Mouse (Mus musculus) cortical plate, adult 2 months (tissue): ENCODE measurements at regions not wholly inside any gene's neighbourhood (a gene's known extent, or its start where the extent isn't known, plus 50 kb on each side); places are given as distances from the start of the nearest gene placed in this dataset.

Experiments used
- H3K27ac ChIP-seq: fragments of 200-500 bp; 2 replicates; pipeline ENCODE4 v1.5.1; 2012; ENCODE audit warnings: low read length, control low read depth, inconsistent platforms; ENCODE audit not compliant: insufficient read depth
- H3K4me1 ChIP-seq: fragments of 200-500 bp; 2 replicates; pipeline ENCODE4 v1.6.1; 2011; ENCODE audit warnings: low read length; ENCODE audit not compliant: control insufficient read depth, insufficient read depth
- H3K4me3 ChIP-seq: fragments of 200-500 bp; 2 replicates; pipeline ENCODE4 v1.5.1; 2011; ENCODE audit warnings: mild to moderate bottlenecking, low read length, control low read depth; ENCODE audit not compliant: insufficient read depth
- CTCF ChIP-seq: fragments of 200-500 bp; IDR thresholded peaks from 2 replicates; pipeline ENCODE4 v1.5.1; 2011; ENCODE audit warnings: mild to moderate bottlenecking, control low read depth, low read length; ENCODE audit not compliant: insufficient read depth; ENCODE audit errors: extremely low read depth
- POLR2A ChIP-seq: fragments of 200-500 bp; IDR thresholded peaks from 2 replicates; pipeline ENCODE4 v1.6.1; 2011; ENCODE audit warnings: mild to moderate bottlenecking, low read length, control low read depth; ENCODE audit not compliant: insufficient read depth; ENCODE audit errors: extremely low read depth

DNA sequence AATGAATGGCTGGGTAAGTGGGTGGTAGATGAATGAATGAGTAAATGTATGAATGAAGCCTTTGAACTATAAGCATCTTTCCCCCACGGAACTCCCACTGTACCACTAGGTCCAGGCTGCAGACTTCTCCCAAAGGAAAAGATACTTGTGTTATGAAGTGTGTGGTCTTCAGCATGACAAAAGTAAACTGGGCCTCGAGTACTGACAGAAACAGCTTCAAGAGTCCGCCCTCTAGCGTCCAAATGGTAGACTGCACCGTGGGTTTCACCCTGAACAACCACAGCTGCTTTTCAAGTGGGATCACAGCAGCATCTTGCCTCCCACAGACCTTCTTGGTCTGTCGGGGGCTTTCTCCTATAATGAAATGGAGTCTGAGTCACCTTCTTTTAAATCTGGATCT is 54.7 kb upstream of the Ankrd34c start:
- TF ChIP-seq CTCF (peak; percentile 87), POLR2A (no peak)
- Histone ChIP-seq H3K27ac (no peak overlapping the region), H3K4me1 (no peaks in the 10 kb centered on the region), H3K4me3 (no peak overlapping the region)

DNA sequence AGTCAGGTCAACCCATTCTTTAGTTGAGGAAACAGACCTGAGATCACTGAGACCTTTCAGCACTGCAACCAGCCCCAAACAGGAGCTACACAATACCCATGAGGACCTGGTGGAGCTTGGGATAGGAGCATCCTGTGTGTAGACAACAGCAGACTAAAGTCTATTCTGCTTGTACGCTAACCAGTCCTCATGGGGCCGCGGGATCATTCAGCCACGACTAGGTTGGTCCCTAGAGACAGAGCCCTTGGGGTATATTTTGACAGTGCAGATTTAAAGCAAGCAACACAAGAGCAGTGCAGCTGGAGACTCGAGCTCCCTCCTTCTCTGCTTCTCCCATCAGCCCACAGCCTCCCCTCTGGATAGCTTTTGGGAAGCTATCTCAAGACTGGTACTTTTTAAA is 51.7 kb upstream of the Ankrd34c start:
- TF ChIP-seq CTCF, result no peak
- no peak for TF ChIP-seq POLR2A

DNA sequence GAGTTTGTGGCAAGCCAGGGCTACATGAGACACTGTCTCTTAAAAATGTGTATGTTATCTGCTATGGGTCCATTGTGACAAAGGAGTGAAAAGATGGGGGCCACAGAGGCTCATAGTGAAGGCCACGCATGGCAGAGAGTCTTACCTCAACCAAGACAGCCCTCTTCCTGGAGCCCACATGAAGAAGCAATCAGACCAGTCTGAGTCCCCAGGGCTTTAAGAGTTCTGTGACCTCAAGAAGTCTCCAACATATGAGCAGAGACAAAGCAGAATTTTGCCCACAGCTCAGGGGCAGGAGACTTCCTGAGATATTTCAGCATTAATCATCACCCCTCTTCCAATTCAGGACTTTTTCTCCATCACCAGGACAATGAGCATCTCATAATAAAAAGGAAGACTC is 50.4 kb upstream of the Ankrd34c start:
- no peaks in the 10 kb centered on the region for H3K4me1 ChIP-seq
- H3K27ac ChIP-seq, result no peak overlapping the region
- TF ChIP-seq CTCF (no peak), POLR2A (no peak)
- H3K4me3 ChIP-seq, result no peak overlapping the region

More for the DNA sequence above, 51.7 kb upstream of the Ankrd34c start:
- no peak overlapping the region for H3K27ac ChIP-seq
- no peaks in the 10 kb centered on the region for H3K4me1 ChIP-seq
- H3K4me3 ChIP-seq, result no peak overlapping the region
